Mouse (Mus musculus) E14TG2a.4 (cell line): ENCODE data around the gene Ubl3.
A peak's percentile ranks its signal among the peaks of the same experiment; 100 is the strongest.

Experiments used
- H3K27me3 ChIP-seq: 2 replicates; pipeline ENCODE4 v1.6.1; 2014; ENCODE audit warnings: low read length, control low read depth; ENCODE audit not compliant: insufficient read depth
- H3K36me3 ChIP-seq: 2 replicates; pipeline ENCODE4 v1.6.1; 2014; ENCODE audit warnings: low read length, control low read depth; ENCODE audit not compliant: insufficient read depth
- H3K4me1 ChIP-seq: replicated peaks from 2 replicates; pipeline ENCODE4 v1.6.1; 2014; ENCODE audit warnings: low read depth, low read length, control low read depth
- H3K4me3 ChIP-seq: replicated peaks from 2 replicates; pipeline ENCODE4 v1.5.1; 2014; ENCODE audit warnings: mild to moderate bottlenecking, low read length
- H3K9me3 ChIP-seq: 2 replicates; pipeline ENCODE4 v1.6.1; 2014; ENCODE audit warnings: low read length, control low read depth
- CTCF ChIP-seq: conservative IDR thresholded peaks from 2 replicates; pipeline ENCODE4 v1.5.1; 2014; ENCODE audit warnings: low read length
- NANOG ChIP-seq: IDR thresholded peaks from 2 replicates; pipeline ENCODE4 v1.6.1; 2014; ENCODE audit warnings: borderline replicate concordance, low read length, mixed read lengths
- POU5F1 ChIP-seq: IDR thresholded peaks from 2 replicates; pipeline ENCODE4 v1.6.1; 2014; ENCODE audit warnings: low read length, borderline replicate concordance

Ubl3 gene

DNA sequence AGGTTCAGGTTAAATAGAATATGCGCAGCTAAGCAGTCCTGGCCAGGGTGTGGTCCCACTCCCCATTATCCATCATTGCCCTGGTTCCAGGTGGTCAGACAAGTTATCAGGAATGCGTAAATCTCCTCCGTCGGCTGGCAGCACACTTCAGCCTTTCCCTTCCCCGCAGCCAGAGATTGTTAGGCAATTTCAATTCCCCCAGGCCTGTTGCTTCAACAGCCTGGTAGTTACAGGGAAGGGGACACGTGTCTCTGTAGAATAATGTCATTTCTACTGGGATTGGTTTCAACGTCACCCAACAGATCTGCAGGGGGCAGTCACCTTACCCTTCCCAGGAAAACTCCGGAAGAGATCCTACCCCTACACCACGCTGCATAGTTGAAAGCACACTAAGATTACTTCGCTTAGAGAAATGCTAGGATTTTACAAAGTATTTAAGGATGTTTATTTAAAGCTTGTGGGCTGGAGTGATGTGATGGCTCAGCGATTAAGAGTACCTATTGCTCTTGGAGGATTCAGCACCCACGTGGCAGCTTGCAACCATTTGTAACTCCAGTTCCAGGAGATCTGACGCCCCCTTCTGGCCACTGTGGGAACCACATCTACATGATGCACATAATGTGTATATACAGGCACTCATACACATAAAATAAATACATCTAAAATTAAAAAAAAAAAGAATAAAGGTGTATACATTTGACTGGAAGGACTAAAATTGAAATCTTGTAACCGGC lies 18.1 kb upstream of the Ubl3 start:
- TF ChIP-seq POU5F1 (no peak), CTCF (peak; percentile 79)
- H3K9me3 ChIP-seq = peaks cover 5% of the 10 kb centered on the region; the same call in 1 of the 2 replicates
- H3K4me1 ChIP-seq = peaks cover 64% of the 10 kb centered on the region

DNA sequence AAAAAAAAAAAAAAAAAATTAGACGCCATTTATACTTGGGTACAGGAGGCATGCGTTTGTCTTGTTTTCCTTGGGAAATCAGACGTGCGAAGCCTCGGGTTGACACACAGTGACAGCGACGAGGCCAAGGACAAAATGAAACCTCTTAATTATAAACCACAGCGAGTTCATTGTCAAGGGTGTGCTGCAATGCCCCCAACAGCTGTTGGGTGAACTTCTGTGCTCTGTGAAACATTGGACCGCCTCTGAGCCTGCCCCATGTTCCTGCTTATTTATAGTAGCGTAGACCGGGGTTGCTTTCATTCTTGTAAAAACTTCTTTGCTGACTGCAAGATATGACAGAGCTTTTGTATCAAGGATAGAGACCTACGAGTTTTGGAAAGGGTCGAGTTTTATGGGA lies 16.9 kb upstream of the Ubl3 start:
- peaks cover 61% of the 10 kb centered on the region for H3K4me1 ChIP-seq
- H3K9me3 ChIP-seq = peaks cover 5% of the 10 kb centered on the region; the same call in 1 of the 2 replicates
- H3K27me3 ChIP-seq = no peaks in the 10 kb centered on the region
- no peaks in the 10 kb centered on the region for H3K36me3 ChIP-seq
- no peak for TF ChIP-seq POU5F1
- TF ChIP-seq CTCF = no peak
- no peak for TF ChIP-seq NANOG
- H3K4me3 ChIP-seq = no peak overlapping the region

More for the DNA sequence above, 18.1 kb upstream of the Ubl3 start:
- H3K36me3 ChIP-seq = no peaks in the 10 kb centered on the region
- H3K27me3 ChIP-seq = no peaks in the 10 kb centered on the region
- peak overlapping the region; percentile 30 for H3K4me3 ChIP-seq

DNA sequence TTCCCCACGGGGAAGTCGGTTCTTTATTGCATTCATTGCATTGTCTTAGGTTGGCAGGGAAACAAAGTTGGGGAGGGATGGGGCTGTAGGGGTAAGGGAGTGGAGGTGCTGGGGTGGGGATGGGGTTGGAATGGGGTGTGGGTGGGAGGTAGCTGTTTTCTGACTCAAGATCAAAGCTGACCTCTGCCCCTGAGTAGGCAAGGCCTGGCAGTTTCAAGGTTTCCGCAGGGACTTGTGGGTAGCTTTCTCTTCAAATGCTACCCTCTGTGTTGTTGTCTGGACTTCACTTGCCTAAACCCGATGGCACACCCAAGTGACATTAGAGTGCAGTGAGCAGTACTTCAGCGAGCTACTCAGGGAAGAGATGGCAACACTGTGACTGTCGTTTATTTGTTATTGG lies 13.0 kb upstream of the Ubl3 start:
- Histone ChIP-seq H3K9me3 (peaks cover 5% of the 10 kb centered on the region; the same call in 1 of the 2 replicates), H3K36me3 (no peaks in the 10 kb centered on the region), H3K4me1 (peaks cover 40% of the 10 kb centered on the region), H3K4me3 (no peak overlapping the region), H3K27me3 (no peaks in the 10 kb centered on the region; the same call in 1 of the 2 replicates)
- no peak for TF ChIP-seq CTCF
- no peak for TF ChIP-seq NANOG
- no peak for TF ChIP-seq POU5F1

DNA sequence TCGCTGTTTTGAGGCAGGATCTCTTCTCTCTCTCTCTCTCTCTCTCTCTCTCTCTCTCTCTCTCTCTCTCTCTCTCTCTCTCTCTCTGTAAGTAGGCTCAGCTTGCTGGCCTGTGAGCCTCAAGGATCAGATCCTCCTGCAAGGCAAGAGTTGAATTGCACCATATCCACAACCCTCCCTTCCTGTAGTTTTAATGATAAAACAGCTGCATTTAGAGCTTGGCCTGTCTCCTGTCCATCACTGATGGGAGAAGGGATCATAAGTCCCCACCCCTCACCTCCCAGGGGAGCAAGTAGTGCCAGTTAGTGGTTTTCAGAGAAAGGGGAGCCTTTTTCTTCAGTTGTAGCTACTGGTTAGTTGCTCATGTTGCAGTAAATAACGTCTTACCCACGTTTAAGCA lies 11.5 kb upstream of the Ubl3 start:
- Histone ChIP-seq H3K4me3 (no peak overlapping the region), H3K9me3 (peaks cover 5% of the 10 kb centered on the region; the same call in 1 of the 2 replicates), H3K36me3 (no peaks in the 10 kb centered on the region), H3K4me1 (peaks cover 38% of the 10 kb centered on the region), H3K27me3 (no peaks in the 10 kb centered on the region; the same call in 1 of the 2 replicates)
- TF ChIP-seq POU5F1 (no peak), CTCF (no peak)

DNA sequence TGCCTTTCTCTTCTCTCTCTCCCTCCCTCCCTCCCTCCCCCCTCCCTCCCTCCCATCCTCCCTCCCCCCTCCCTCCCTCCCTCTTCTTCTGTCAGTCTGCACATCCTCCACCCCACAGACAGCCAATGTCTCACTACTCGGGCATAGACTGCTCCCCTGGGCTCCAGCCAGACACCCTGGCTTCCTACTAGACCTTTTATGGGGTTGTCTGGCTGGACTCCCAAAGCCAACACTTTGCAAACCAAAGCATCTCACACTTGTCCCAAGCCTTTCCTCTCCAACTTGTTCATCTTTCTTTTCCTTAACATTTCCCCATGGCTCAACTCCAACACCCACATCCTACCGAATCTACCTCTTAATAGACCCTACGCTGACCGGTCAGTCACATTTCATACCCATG lies 10.7 kb upstream of the Ubl3 start:
- H3K27me3 ChIP-seq = no peaks in the 10 kb centered on the region; the same call in 1 of the 2 replicates
- H3K9me3 ChIP-seq = peaks cover 5% of the 10 kb centered on the region; the same call in 1 of the 2 replicates
- no peak for TF ChIP-seq CTCF
- TF ChIP-seq POU5F1 = no peak
- TF ChIP-seq NANOG = no peak
- no peaks in the 10 kb centered on the region for H3K36me3 ChIP-seq
- peaks cover 38% of the 10 kb centered on the region for H3K4me1 ChIP-seq
- H3K4me3 ChIP-seq = no peak overlapping the region

DNA sequence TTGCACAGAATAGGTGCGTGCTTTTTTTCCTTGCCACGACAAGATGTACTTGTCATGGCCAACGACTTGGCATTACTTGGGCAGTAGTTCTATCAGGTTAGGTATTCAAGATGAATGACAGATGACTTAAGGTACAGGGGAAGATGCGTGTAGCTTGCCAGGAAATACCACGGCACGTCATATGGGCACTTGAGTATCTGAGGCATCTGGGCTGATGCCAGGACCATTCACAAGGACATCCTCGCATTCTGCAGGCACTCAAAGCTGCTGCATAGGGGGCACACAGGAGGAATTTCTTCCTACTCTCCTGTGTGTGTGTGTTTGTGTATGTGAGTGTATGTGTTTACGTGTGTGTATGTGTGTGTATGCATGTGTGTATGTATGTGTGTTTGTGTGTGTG lies 9.6 kb upstream of the Ubl3 start:
- H3K4me3 ChIP-seq = no peak overlapping the region
- TF ChIP-seq NANOG = no peak
- no peak for TF ChIP-seq POU5F1
- no peak for TF ChIP-seq CTCF

DNA sequence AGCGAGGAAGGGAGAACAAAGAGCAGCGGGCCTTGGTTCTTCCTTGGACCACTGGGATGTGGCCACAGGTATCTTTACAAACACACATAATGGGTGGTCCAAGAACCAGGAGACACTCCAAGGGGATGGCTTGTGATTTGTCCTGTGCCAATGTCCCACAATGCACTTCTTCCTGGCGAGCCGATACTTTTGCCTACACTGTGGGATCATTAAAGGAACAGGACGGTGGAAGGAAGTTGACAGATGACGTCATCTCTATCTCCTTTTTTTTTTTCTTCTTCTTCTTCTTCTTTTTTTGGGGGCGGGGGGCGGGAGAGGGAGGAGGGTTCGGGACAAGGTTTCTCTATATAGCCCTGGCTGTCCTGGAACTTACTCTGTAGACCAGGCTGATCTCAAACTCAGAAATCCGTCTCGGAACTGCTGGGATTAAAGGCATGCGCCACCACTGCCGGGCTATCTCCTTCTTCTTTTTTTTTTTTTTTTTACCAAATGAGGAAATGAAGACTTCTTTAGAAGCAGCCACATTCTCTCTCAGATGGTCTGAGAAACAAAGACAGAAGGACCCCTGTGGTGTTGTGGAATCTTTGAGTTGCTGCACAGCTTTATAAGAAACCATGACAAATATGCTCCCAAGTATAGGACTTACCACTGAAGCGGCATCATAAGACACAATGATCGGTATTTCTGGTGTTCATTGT lies 6.8 kb upstream of the Ubl3 start:
- TF ChIP-seq CTCF = no peak
- no peak for TF ChIP-seq NANOG
- TF ChIP-seq POU5F1 = no peak
- H3K9me3 ChIP-seq = no peaks in the 10 kb centered on the region
- H3K36me3 ChIP-seq = no peaks in the 10 kb centered on the region
- H3K4me1 ChIP-seq = peaks cover 46% of the 10 kb centered on the region
- peak overlapping the region; percentile 61 for H3K4me3 ChIP-seq
- no peaks in the 10 kb centered on the region; the same call in 1 of the 2 replicates for H3K27me3 ChIP-seq

More for the DNA sequence above, 9.6 kb upstream of the Ubl3 start:
- H3K27me3 ChIP-seq = no peaks in the 10 kb centered on the region; the same call in 1 of the 2 replicates
- H3K4me1 ChIP-seq = peaks cover 38% of the 10 kb centered on the region
- H3K36me3 ChIP-seq = no peaks in the 10 kb centered on the region
- no peaks in the 10 kb centered on the region for H3K9me3 ChIP-seq

DNA sequence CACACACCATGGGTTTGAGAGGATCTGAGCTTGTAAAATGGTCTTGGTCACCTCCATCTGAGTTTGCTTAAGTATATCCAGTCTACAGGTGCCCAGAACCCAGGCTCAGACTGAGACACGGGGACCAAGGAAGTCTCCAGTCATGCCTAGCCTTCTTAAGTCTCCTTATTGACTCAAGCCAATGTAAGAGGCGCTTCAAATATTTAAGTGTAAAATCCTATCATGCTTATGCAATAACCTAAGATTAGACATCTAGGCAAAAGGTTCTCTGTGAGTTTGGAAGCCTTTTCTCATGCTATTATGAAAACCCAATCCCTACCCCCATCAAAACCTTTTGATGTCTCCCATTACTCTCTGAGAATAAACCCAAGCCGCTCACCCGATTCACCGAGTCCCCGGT lies 5.9 kb upstream of the Ubl3 start:
- Histone ChIP-seq H3K9me3 (no peaks in the 10 kb centered on the region), H3K4me1 (peaks cover 52% of the 10 kb centered on the region), H3K36me3 (no peaks in the 10 kb centered on the region), H3K27me3 (no peaks in the 10 kb centered on the region; the same call in 1 of the 2 replicates), H3K4me3 (0 out of 2 replicates have a peak overlapping the region, but pooled peaks have one; percentile 61)
- TF ChIP-seq POU5F1 (no peak), CTCF (no peak), NANOG (no peak)
